Mouse (Mus musculus) midbrain, embryonic 14.5 days (tissue): ENCODE data around the gene Sspn. TPM values are rescaled to one million over a fixed set of nuclear protein-coding genes. Genes with fewer than 3 reads are reported as not detected.

Experiments
- ATAC-seq: fragments of 200-750 bp; cut with Nextera tagmentation; 2 replicates; pipeline ENCODE4 v1.8.0; 2017; ENCODE audit warnings: moderate number of reproducible peaks, moderate library complexity; ENCODE audit not compliant: low FRiP score, low TSS enrichment
- DNase-seq: peaks from one replicate; pipeline ENCODE4 v3.0.0-alpha.2; 2015
- H3K27ac ChIP-seq: fragments of 300-500 bp; sonication (generic); replicated peaks from 2 replicates; pipeline ENCODE4 v1.5.1; 2014; ENCODE audit warnings: mild to moderate bottlenecking, low read depth, low read length, moderate library complexity
- H3K27me3 ChIP-seq: fragments of 300-500 bp; sonication (generic); 2 replicates; pipeline ENCODE4 v1.6.1; 2014; ENCODE audit warnings: low read length, control low read depth, mixed read lengths; ENCODE audit not compliant: control insufficient read depth, insufficient read depth
- H3K36me3 ChIP-seq: fragments of 300-500 bp; sonication (generic); 2 replicates; pipeline ENCODE4 v1.6.1; 2014; ENCODE audit warnings: low read length, control low read depth; ENCODE audit not compliant: control insufficient read depth, insufficient read depth
- H3K4me1 ChIP-seq: fragments of 300-500 bp; sonication (generic); 2 replicates; pipeline ENCODE4 v1.6.1; 2014; ENCODE audit warnings: mild to moderate bottlenecking, antibody characterized with exemption, low read length, control low read depth; ENCODE audit not compliant: control insufficient read depth, insufficient read depth
- H3K4me2 ChIP-seq: fragments of 300-500 bp; sonication (generic); 2 replicates; pipeline ENCODE4 v1.6.1; 2014; ENCODE audit warnings: mild to moderate bottlenecking, low read length, moderate library complexity
- H3K4me3 ChIP-seq: fragments of 300-500 bp; sonication (generic); replicated peaks from 2 replicates; pipeline ENCODE4 v1.5.1; 2014; ENCODE audit warnings: low read depth, low read length
- H3K9ac ChIP-seq: fragments of 300-500 bp; sonication (generic); replicated peaks from 2 replicates; pipeline ENCODE4 v1.6.1; 2014; ENCODE audit warnings: mild to moderate bottlenecking, low read length, moderate library complexity
- H3K9me3 ChIP-seq: fragments of 300-500 bp; sonication (generic); 2 replicates; pipeline ENCODE4 v1.6.1; 2016; ENCODE audit warnings: low read length, control low read depth, mixed read lengths; ENCODE audit not compliant: control insufficient read depth
- WGBS: fragments of 180-500 bp; shearing (Covaris S2); extraction: QIAGEN DNeasy Blood & Tissue Kit; methylation state at CpG from one replicate; pipeline ENCODE4 v1.1.7; 2014; 5-methylcytosine and 5-hydroxymethylcytosine counted together
- polyA plus RNA-seq: library from polyadenylated mRNA; unstranded; fragments of >200 nt; fragmentation: Nextera tagmentation; extraction: Ambion mirVana; gene quantifications from 2 replicates; pipeline ENCODE4 v1.2.1, GENCODE M21; 2014

Gene Sspn
- polyA plus RNA-seq, 1 experiment from 2014 or later, result 2.9 TPM

DNA sequence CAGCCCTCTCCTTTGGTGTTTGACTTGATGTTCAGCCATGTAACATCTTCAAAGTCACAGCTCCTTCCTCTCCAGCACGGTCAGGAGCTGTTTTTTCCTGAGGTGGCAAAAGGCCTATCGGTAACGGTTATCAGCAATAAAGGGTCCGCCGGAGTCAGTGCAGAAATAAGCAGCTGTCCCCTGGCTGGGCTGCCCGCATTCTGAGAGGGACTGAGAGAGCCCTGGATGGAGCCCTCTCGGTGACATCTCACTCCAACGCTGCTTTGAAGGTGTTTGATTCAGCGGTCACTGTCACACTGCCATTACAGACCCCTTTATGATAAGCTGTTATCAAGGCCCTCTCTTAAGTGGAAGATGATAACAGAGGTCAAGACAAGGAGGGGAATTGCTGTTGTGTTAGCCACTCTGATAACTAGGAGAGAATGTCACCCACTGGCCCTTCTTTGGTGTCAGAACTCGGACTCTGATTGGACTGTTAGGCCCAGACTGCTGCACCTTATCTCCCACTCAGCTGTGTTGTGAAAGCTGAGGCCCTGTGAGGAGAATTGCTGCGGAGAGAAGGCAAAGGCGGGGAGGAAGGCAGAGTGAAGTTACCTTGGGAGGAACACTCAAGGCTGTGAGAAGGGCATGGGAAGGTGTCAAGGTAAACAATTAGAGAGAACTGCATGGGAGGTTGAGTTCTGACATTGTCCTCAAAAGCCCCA, 11.0 kb downstream of the Sspn start:
- Histone ChIP-seq H3K27ac (no peak overlapping the region), H3K4me2 (no peak overlapping the region), H3K9me3 (no peaks in the 10 kb centered on the region), H3K4me1 (no peaks in the 10 kb centered on the region), H3K9ac (no peak overlapping the region), H3K27me3 (no peaks in the 10 kb centered on the region), H3K4me3 (no peak overlapping the region), H3K36me3 (no peaks in the 10 kb centered on the region)
- WGBS, result 81% methylated on average over 12 of the region's 12 CpGs
- ATAC-seq (no peak), DNase-seq (no peak)

- Histone ChIP-seq H3K36me3 (no peaks in the 10 kb centered on the region), H3K9ac (no peak overlapping the region), H3K27ac (no peak overlapping the region), H3K4me3 (no peak overlapping the region), H3K9me3 (no peaks in the 10 kb centered on the region), H3K27me3 (no peaks in the 10 kb centered on the region), H3K4me2 (no peak overlapping the region), H3K4me1 (no peaks in the 10 kb centered on the region)
- WGBS, result 91% methylated on average over 3 of the region's 3 CpGs
- no peak for DNase-seq
- ATAC-seq, result no peak
Observed at GRCm38 (mm10) chr6:145943414-145943813, 12.0 kb downstream of the Sspn start.

GRCm38 (mm10) chr6:145945700-145946344, 14.4 kb downstream of the Sspn start:
- H3K9ac ChIP-seq, result no peak overlapping the region
- DNase-seq, result no peak
- H3K9me3 ChIP-seq, result no peaks in the 10 kb centered on the region
- no peaks in the 10 kb centered on the region for H3K36me3 ChIP-seq
- H3K27ac ChIP-seq, result no peak overlapping the region
- no peaks in the 10 kb centered on the region for H3K4me1 ChIP-seq
- H3K27me3 ChIP-seq, result no peaks in the 10 kb centered on the region
- no peak overlapping the region for H3K4me3 ChIP-seq
- H3K4me2 ChIP-seq, result no peak overlapping the region
- 87% methylated on average over 11 of the region's 11 CpGs for WGBS
- no peak for ATAC-seq

GRCm38 (mm10) chr6:145949049-145949448, 17.6 kb downstream of the Sspn start:
- H3K9me3 ChIP-seq, result no peaks in the 10 kb centered on the region
- H3K4me1 ChIP-seq, result 0 out of 2 replicates have a peak, but pooled peaks cover 3% of the 10 kb centered on the region
- WGBS, result 46% methylated on average over 4 of the region's 4 CpGs
- H3K36me3 ChIP-seq, result no peaks in the 10 kb centered on the region
- ATAC-seq (no peak), DNase-seq (no peak)
- no peak overlapping the region for H3K4me2 ChIP-seq
- no peak overlapping the region for H3K4me3 ChIP-seq
- no peaks in the 10 kb centered on the region for H3K27me3 ChIP-seq
- H3K9ac ChIP-seq, result no peak overlapping the region
- H3K27ac ChIP-seq, result no peak overlapping the region

DNA sequence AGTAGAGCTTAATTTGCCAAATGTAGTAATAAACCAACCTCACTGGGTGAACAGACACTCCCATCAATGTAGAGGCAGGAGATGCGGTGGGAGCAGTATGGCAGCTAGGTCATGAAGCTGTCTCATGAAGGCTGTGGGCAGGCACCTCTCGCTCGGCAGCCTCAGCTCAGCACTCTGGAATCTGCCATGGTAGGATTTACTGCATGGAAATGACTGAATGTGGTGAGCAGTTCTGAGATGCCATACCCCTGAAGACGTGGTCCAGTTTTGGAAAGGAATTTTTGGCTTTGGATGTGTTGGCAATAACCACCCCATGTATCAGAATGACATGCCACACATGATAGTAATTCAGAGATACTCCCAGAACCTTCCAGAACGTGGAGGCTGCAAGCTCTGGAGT, 19.2 kb downstream of the Sspn start:
- 0 out of 2 replicates have a peak, but pooled peaks cover 3% of the 10 kb centered on the region for H3K4me1 ChIP-seq
- H3K27me3 ChIP-seq, result no peaks in the 10 kb centered on the region
- WGBS, result 86% methylated on average over 5 of the region's 5 CpGs
- H3K9ac ChIP-seq, result no peak overlapping the region
- DNase-seq (no peak), ATAC-seq (no peak)
- H3K4me3 ChIP-seq, result no peak overlapping the region
- H3K27ac ChIP-seq, result no peak overlapping the region
- no peak overlapping the region for H3K4me2 ChIP-seq
- no peaks in the 10 kb centered on the region for H3K9me3 ChIP-seq
- H3K36me3 ChIP-seq, result no peaks in the 10 kb centered on the region

DNA sequence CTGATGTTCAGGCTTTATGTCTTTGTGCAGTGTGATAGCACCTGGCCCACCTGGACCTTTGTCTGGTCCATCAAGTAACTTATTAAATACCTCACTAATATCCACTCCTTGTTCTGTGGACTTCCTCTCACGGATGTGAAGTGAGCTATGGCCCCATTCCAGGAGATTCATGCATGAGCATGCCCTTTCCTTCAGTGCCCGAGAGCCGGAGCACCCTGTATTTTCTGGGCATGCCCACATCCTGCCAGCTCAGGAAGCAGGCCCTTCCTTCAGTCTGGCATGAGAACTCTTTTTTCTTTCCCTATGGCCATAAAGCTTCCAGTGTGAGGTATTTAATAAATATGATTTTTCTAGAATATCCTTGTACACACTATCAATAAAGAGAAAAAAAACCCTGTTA, 21.2 kb downstream of the Sspn start:
- 89% methylated on average over 3 of the region's 3 CpGs for WGBS

DNA sequence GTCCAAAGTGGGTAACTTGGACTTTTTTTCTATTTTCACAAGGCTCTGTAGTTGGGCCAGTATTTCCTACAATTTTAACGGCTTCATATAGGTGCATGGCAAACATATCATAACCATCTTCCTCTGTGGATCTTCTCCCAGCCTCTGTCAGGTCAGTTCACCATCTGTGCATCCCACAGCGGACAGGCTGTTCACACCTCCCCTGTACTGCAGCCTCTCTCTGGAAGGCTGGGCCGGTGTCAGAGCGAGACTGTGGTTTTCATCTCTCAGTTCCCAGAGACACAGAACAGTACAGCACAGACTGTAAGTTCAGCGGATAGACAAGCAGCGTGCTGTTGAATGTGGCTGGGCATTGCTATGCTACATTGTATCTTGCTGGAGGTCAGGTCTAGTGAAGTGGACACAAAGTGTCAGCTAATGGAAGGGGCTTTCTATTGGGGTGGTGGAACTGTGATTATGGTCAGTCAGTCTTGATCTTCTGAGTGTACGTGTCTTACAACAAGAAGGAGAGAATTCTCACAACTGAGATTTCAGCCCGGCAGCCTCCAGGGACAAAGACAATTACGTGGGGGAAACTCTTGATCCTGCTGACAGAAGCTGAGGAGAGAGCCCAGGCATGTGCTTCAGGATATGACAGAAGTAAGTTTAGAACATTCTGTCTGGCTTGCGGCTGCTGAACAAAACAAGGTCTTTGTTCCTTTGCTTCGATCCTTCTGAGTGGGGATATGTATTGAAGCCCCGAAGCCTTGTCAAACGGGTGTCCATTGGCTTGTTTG, 21.9 kb downstream of the Sspn start:
- H3K4me2 ChIP-seq, result no peak overlapping the region
- no peaks in the 10 kb centered on the region for H3K27me3 ChIP-seq
- H3K9me3 ChIP-seq, result no peaks in the 10 kb centered on the region
- ATAC-seq, result no peak
- 54% methylated on average over 13 of the region's 13 CpGs for WGBS
- H3K27ac ChIP-seq, result no peak overlapping the region
- peaks cover 10% of the 10 kb centered on the region for H3K4me1 ChIP-seq
- no peak overlapping the region for H3K9ac ChIP-seq
- H3K36me3 ChIP-seq, result no peaks in the 10 kb centered on the region
- H3K4me3 ChIP-seq, result no peak overlapping the region
- DNase-seq, result no peak

More for the DNA sequence above, 21.2 kb downstream of the Sspn start:
- H3K4me1 ChIP-seq, result peaks cover 5% of the 10 kb centered on the region; the same call in 1 of the 2 replicates
- no peak overlapping the region for H3K27ac ChIP-seq
- no peaks in the 10 kb centered on the region for H3K36me3 ChIP-seq
- no peak overlapping the region for H3K4me3 ChIP-seq
- H3K27me3 ChIP-seq, result no peaks in the 10 kb centered on the region
- no peak overlapping the region for H3K9ac ChIP-seq
- ATAC-seq, result no peak
- H3K4me2 ChIP-seq, result no peak overlapping the region
- no peaks in the 10 kb centered on the region for H3K9me3 ChIP-seq
- DNase-seq, result no peak

GRCm38 (mm10) chr6:145957427-145957965, 26.1 kb downstream of the Sspn start:
- DNase-seq (no peak), ATAC-seq (no peak)
- Histone ChIP-seq H3K4me1 (peaks cover 11% of the 10 kb centered on the region), H3K36me3 (no peaks in the 10 kb centered on the region), H3K27ac (no peak overlapping the region), H3K9ac (no peak overlapping the region), H3K4me3 (no peak overlapping the region), H3K27me3 (no peaks in the 10 kb centered on the region), H3K9me3 (no peaks in the 10 kb centered on the region), H3K4me2 (no peak overlapping the region)
- WGBS, result 74% methylated on average over 6 of the region's 6 CpGs
